ENCODE assay signal across 8 mouse cellular contexts in the genomic region with DNA sequence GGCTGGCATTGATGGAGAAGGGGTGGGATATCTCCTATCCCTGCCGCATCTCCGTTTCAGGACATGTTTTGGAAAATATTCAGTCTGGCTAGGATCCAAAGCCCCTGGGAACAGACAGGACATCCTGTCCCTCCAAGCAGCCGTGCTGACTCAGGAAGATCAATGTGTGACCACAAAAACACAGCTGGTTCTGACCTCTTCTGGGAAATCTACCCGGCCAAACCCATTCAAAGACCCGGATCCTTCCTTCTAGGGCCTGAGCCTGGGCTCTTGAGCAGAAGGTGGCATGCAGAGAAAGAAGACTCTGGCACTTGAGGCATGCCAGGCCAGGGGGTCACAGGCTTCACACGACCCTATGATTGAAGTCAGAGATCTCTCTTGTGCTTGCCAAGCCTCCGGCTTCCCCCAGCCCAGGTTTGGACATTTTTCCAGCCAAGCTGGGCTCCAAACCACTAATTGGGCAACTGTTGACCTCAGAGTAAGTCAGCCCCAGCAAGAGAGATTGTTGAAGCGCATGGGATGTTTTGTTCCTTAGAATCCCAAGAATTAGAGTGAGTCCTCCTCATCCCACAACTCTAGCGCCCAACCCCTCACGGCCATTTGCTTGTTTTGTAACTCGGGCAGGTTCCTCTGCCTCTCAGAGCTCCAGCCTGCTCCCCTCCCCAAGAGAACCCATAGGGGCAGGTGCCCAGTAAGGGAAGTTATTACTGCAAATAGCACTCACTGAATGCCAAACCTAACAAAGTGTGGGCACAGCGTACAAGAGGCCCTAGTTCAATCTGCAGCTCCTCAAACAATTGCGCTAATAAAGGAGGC. TPM values are rescaled to one million over a fixed set of nuclear protein-coding genes. Genes with fewer than 3 reads are reported as not detected.
DNase-seq lines count a peak whose midpoint lies in the region; ATAC-seq and TF ChIP-seq lines count a peak whose summit lies in the region.

No protein-coding gene starts in this region.

- no peak for ATAC-seq in midbrain, embryonic 15.5 days (replicated peaks)
- no peak for ATAC-seq in midbrain, embryonic 13.5 days

- H3K4me2 ChIP-seq in midbrain, embryonic 15.5 days: no peak overlapping the region
- H3K4me2 ChIP-seq in midbrain, embryonic 13.5 days (replicated peaks): no peak overlapping the region

- H3K4me3 ChIP-seq in midbrain, embryonic 15.5 days: no peak overlapping the region
- no peak overlapping the region for H3K4me3 ChIP-seq in midbrain, embryonic 13.5 days (replicated peaks)
- H3K4me3 ChIP-seq in kidney, adult 2 months (ENCODE audit: insufficient read depth, low read depth, low read length): no peak overlapping the region

- H3K27ac ChIP-seq in midbrain, embryonic 15.5 days: 0 out of 2 replicates have a peak overlapping the region, but pooled peaks have one; percentile 11
- H3K27ac ChIP-seq in midbrain, embryonic 13.5 days: no peak overlapping the region; the same call in 1 of the 2 replicates
- peak overlapping the region; percentile 89 for H3K27ac ChIP-seq in kidney, adult 2 months (ENCODE audit: insufficient read depth, low read depth, low read length)

- TF ChIP-seq POLR2A in kidney, adult 2 months (IDR thresholded peaks at IDR 0.05; ENCODE audit: low read depth, low read length): no peak

- H3K4me1 ChIP-seq in midbrain, embryonic 15.5 days: no peaks in the 10 kb centered on the region
- no peaks in the 10 kb centered on the region for H3K4me1 ChIP-seq in midbrain, embryonic 13.5 days (replicated peaks)
- peaks cover 30% of the 10 kb centered on the region for H3K4me1 ChIP-seq in kidney, adult 2 months (ENCODE audit: control insufficient read depth, insufficient read depth, low read length)

- no peaks in the 10 kb centered on the region for H3K36me3 ChIP-seq in midbrain, embryonic 15.5 days (replicated peaks)
- H3K36me3 ChIP-seq in midbrain, embryonic 13.5 days: no peaks in the 10 kb centered on the region
- H3K36me3 ChIP-seq in kidney, adult 2 months (ENCODE audit: control insufficient read depth, insufficient read depth, low read length): no peaks in the 10 kb centered on the region

- TF ChIP-seq CTCF in kidney, adult 2 months (conservative IDR thresholded peaks at IDR 0.05; ENCODE audit: insufficient read depth, insufficient read length, low read depth, low read length): no peak

- no peak overlapping the region for H3K9ac ChIP-seq in midbrain, embryonic 15.5 days
- H3K9ac ChIP-seq in midbrain, embryonic 13.5 days (replicated peaks): no peak overlapping the region

- 80% methylated on average over 13 of the region's 13 CpGs for WGBS in midbrain, embryonic 15.5 days
- whole genome bisulfite sequencing in midbrain, embryonic 13.5 days: 85% methylated on average over 13 of the region's 13 CpGs
- 40% methylated on average over 13 of the region's 13 CpGs for WGBS in kidney, adult 2 months

- DNase-seq in gastrocnemius, postnatal 25 days: peak; percentile 82
- DNase-seq in kidney, adult 2 months: peak; percentile 95
- peak; percentile 74 to 86 for DNase-seq in lung, postnatal 4 days
- DNase-seq in urinary bladder, postnatal 14 days (ENCODE audit: low spot score): no peak
- DNase-seq in layer of hippocampus, adult 9-10 months (ENCODE audit: low spot score): no peak
- no peak for DNase-seq in cerebellum, postnatal 25 days

- no peaks in the 10 kb centered on the region for H3K27me3 ChIP-seq in midbrain, embryonic 15.5 days (replicated peaks)
- no peaks in the 10 kb centered on the region for H3K27me3 ChIP-seq in midbrain, embryonic 13.5 days
- no peaks in the 10 kb centered on the region for H3K27me3 ChIP-seq in kidney, adult 2 months (replicated peaks; ENCODE audit: control insufficient read depth, insufficient read depth, low read length)

- no peaks in the 10 kb centered on the region for H3K9me3 ChIP-seq in midbrain, embryonic 15.5 days
- H3K9me3 ChIP-seq in midbrain, embryonic 13.5 days: no peaks in the 10 kb centered on the region

RNA-seq across cellular contexts. Expression of gene Ttpal, which starts 5.8 kb away (rescaled TPM):
- polyA plus RNA-seq in midbrain, embryonic 15.5 days (2015; fragmentation: Nextera tagmentation; extraction: Ambion mirVana): 47.1 and 50.2 TPM in 2 replicates
- polyA plus RNA-seq in midbrain, embryonic 13.5 days (2015; fragmentation: Nextera tagmentation; extraction: Ambion mirVana): 50.2 and 50.7 TPM in 2 replicates
- total RNA-seq in gastrocnemius, postnatal 25 days (2021): 1 to 10 TPM; 4.8 to 5.6 TPM
- 11.3 and 12.0 TPM in 2 replicates for polyA plus RNA-seq in kidney, adult 2 months (2012; rRNA removed)

RNA-seq across cellular contexts. Expression of gene Serinc3, which starts 48.7 kb away (rescaled TPM):
- polyA plus RNA-seq in midbrain, embryonic 15.5 days (2015; fragmentation: Nextera tagmentation; extraction: Ambion mirVana): 33.0 and 35.9 TPM in 2 replicates
- polyA plus RNA-seq in midbrain, embryonic 13.5 days (2015; fragmentation: Nextera tagmentation; extraction: Ambion mirVana): 30.5 and 31.7 TPM in 2 replicates
- total RNA-seq in gastrocnemius, postnatal 25 days (2021): 100 to 1,000 TPM in 1 of 2 experiments, 10 to 100 TPM in 1; 97.5 to 115 TPM
- polyA plus RNA-seq in kidney, adult 2 months (2012; rRNA removed): 340 and 357 TPM in 2 replicates

Comparison
In these comparisons a context has a peak if more than half of its experiments do, and no peak if none do; other contexts are left out.
1. DNase-seq: peak in gastrocnemius, postnatal 25 days (single experiment), kidney, adult 2 months (single experiment) and lung, postnatal 4 days (2 of 2); none in urinary bladder, postnatal 14 days (single experiment), layer of hippocampus, adult 9-10 months (single experiment) and cerebellum, postnatal 25 days (0 of 2).